Mouse (Mus musculus) layer of hippocampus, adult 18-20 months (tissue): ENCODE measurements around the gene Ccdc32. TPM values are rescaled to one million over a fixed set of nuclear protein-coding genes. Genes with fewer than 3 reads are reported as not detected.
A peak's percentile ranks its signal among the peaks of the same experiment; 100 is the strongest.
"Not testable (repeated sequence)": the region's sequence is repeated elsewhere in the genome, so short reads cannot be mapped to it uniquely, and the experiment has no call there.

Experiments used
- DNase-seq, 2 experiments: peaks; one replicate each; pipeline ENCODE4 v3.0.0; 2022; ENCODE audit warnings: low spot score in 2 of 2
- long read RNA-seq: library from polyadenylated mRNA; stranded (forward); transcript quantifications from one replicate; pipeline ENCODE4 v2.0.0, GENCODE M21; 2021
- total RNA-seq, 2 experiments: library from RNA; stranded (reverse); gene quantifications; 2 replicates each; pipeline ENCODE4 v1.2.3; 2021

The Ccdc32 gene
- 10 to 100 TPM; 55.6 to 56.3 TPM for total RNA-seq
- long read RNA-seq, transcript Ccdc32-201 (4 exons, 1,870 nt), result major isoform, 41 of 84 reads
- long read RNA-seq, partial matches to known transcripts, result 7 of 84 reads
- long read RNA-seq, other reads (novel, unspliced or antisense), result 36 of 84 reads

GRCm38 (mm10) chr2:119028941-119029551 lies at the start of gene Ccdc32:
Gene Ccdc32, minus strand, starts transcription at chr2:119029393.
- peak; percentile 90 to 98 for DNase-seq

GRCm38 (mm10) chr2:119072397-119072796 lies 43.2 kb upstream of the Ccdc32 start:
- no peak for DNase-seq

DNA sequence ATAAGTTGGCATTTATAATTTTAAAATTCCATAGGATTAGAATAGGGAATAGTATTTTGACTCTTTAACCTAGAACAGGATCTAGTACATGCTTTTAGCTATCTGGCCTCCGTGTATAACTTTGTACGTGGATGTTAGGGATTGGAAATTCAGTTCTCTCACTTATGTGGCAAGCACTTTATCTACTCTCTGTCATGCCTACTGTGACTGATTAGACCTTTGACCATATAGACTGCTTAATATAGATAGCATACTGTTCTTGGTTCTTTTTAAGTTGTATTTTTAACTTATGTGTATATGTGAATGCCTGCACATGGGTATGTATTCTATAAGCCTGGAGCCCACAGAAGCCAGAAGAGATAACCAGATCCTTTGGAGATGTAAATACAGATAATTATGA lies 30.9 kb upstream of the Ccdc32 start:
- no peak for DNase-seq

GRCm38 (mm10) chr2:119050132-119050650 lies 21.0 kb upstream of the Ccdc32 start:
- DNase-seq, result no peak

GRCm38 (mm10) chr2:119047849-119048248 lies 18.7 kb upstream of the Ccdc32 start:
- no peak for DNase-seq

DNA sequence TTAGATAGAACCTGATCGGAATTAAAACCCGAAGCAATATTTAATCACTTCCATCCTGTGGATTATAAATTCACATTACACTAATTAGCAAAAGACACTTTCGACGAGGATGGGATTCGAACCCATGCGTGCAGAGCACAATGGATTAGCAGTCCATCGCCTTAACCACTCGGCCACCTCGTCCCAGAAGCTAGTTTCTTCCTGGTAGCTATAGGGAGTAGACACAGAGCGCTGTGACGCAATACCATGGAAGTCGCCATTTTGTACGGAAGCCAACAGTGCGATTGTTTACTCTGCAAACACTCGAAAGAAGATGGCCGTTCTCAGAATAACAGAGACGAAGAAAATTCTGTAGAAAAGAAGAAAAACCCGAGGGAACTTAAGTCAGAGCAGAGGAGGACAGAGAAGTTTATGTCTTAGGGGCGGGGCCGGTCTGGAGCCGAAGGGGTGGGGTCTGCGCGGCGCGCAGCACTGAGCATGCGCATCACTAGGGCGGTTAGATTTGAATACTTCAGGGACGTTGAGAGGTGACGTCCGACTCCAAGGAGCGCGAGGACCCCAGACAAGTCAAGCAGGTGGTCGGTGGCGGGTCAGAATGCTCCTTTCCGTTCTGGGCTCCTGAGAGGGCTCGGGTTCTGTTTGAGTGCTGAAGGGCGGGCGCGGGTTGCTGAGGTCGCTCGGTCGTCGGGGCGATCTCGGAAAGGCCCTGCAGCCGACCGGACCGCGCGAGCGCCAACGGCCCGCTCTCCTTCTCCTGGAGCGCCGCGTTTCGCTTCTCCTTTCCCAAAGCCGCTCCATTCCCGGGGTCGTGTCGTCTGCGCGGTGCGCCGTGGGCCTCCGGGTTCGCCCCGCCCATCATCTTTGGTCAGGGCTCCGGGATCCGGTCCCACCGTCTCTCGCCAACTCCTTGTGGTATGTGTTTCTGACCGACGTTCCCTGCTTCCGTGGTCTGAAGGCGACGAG lies 17.7 kb upstream of the Ccdc32 start, which contains the start of gene Knl1:
TSS of gene Knl1 (plus strand) at position 471 of the 963 bp plus-strand sequence.
- DNase-seq, result peak; percentile 93 to 99

GRCm38 (mm10) chr2:119045163-119045562 lies 16.0 kb upstream of the Ccdc32 start:
- DNase-seq, result no peak

GRCm38 (mm10) chr2:119040882-119041281 lies 11.7 kb upstream of the Ccdc32 start:
- DNase-seq, result peak; percentile 25 to 58

- DNase-seq, result no peak
These were observed 6.2 kb upstream of the Ccdc32 start for GRCm38 (mm10) chr2:119035397-119035745.

- DNase-seq, result peak; percentile 90 to 97
These were observed 5.6 kb upstream of the Ccdc32 start, which contains the start of gene Rpusd2 for GRCm38 (mm10) chr2:119034656-119035396. Gene Rpusd2, plus strand, starts transcription at chr2:119034790.

- no peak for DNase-seq
These were observed 3.0 kb upstream of the Ccdc32 start for GRCm38 (mm10) chr2:119032191-119032590.

DNA sequence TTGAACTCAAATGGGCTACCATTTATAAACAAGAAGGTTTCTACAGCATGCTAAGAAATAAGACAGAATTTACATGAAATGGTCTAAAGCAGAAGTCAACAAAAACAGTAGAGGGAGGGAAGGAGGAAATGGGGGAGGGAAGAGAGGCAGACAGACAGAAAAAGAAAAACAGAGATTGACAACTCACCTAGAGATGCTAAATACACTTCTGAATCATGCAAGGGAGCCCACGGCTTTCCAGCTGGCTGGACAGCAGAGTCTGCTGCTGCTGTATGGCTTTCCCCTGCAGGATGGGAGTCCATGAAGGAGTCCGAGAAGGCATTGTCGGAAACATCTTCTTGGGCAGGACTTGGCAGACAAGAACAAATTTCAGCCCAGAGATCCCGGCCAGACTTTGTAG lies 2.2 kb downstream of the Ccdc32 start:
- no peak for DNase-seq

DNA sequence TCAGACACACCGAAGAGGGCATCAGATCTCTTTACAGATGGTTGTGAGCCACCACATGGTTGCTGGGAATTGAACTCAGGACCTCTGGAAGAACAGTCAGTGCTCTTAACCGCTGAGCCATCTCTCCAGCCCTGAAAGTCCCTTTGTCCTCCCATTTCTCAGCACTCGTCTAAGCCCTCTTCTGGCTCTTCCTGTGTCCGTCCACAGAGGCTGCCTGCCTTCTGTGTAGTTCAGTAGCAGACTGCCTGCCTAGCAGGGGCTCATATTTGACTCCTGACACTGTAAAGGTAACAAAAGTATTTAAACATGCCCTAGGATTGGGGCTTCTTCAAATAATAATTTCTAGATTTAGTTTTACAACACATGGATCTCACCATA lies 4.0 kb downstream of the Ccdc32 start:
- DNase-seq, result no peak

- DNase-seq, result no peak
These were observed 4.5 kb downstream of the Ccdc32 start for GRCm38 (mm10) chr2:119024536-119025238.

DNA sequence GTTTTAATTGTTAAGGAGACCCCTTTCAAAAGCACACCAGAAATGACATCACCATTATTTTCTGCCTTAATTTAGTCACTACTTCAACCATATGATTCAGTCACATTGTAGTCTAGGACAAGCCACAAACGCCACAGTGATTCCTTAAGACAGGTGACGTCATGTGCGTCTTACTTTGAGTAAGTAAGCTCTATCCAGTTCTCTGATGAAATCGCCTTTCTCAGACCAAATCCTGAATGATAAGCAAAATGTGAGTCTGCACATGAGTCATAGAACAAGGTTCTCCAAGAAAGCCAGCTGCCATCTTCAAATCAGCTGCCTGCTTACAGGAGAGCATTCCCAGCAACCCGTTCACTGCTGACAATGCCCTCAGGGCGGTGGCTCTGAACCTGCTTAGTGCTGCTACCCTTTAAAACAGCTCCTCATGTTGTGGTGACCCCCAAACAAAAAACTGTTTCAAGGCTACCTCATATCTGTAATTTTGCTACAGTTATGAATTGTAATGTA lies 6.0 kb downstream of the Ccdc32 start:
- DNase-seq, result no peak

GRCm38 (mm10) chr2:119019538-119019937 lies 9.7 kb downstream of the Ccdc32 start:
- no peak for DNase-seq

- DNase-seq, result no peak
These were observed 10.1 kb downstream of the Ccdc32 start for GRCm38 (mm10) chr2:119019131-119019530.

GRCm38 (mm10) chr2:119018391-119019122 lies 10.6 kb downstream of the Ccdc32 start:
- no peak for DNase-seq

GRCm38 (mm10) chr2:119017647-119018046 lies 11.5 kb downstream of the Ccdc32 start:
- no peak for DNase-seq

GRCm38 (mm10) chr2:119016312-119016711 lies 12.9 kb downstream of the Ccdc32 start:
- not testable (repeated sequence) for DNase-seq
